Mouse (Mus musculus) midbrain, embryonic 16.5 days (tissue): ENCODE results near the gene Btbd3. TPM values are rescaled to one million over a fixed set of nuclear protein-coding genes. Genes with fewer than 3 reads are reported as not detected.

Experiments
- ATAC-seq: fragments of 200-750 bp; cut with Nextera tagmentation; 2 replicates; pipeline ENCODE4 v1.8.0; 2017; ENCODE audit warnings: moderate TSS enrichment
- H3K27ac ChIP-seq: fragments of 300-500 bp; sonication (generic); 2 replicates; pipeline ENCODE4 v1.5.1; 2014; ENCODE audit warnings: mild to moderate bottlenecking, low read length, mixed read lengths
- H3K27me3 ChIP-seq: fragments of 300-500 bp; sonication (generic); 2 replicates; pipeline ENCODE4 v1.6.1; 2014; ENCODE audit warnings: low read depth, low read length, mixed read lengths; ENCODE audit not compliant: control insufficient read depth, insufficient read depth
- H3K36me3 ChIP-seq: fragments of 300-500 bp; sonication (generic); 2 replicates; pipeline ENCODE4 v1.6.1; 2014; ENCODE audit warnings: mild to moderate bottlenecking, low read length, moderate library complexity, mixed read lengths; ENCODE audit not compliant: control insufficient read depth, insufficient read depth
- H3K4me1 ChIP-seq: fragments of 300-500 bp; sonication (generic); 2 replicates; pipeline ENCODE4 v1.6.1; 2014; ENCODE audit warnings: mild to moderate bottlenecking, low read length, mixed read lengths; ENCODE audit not compliant: control insufficient read depth, insufficient read depth
- H3K4me2 ChIP-seq: fragments of 300-500 bp; sonication (generic); 2 replicates; pipeline ENCODE4 v1.6.1; 2014; ENCODE audit warnings: mild to moderate bottlenecking, low read length, mixed read lengths
- H3K4me3 ChIP-seq: fragments of 300-500 bp; sonication (generic); 2 replicates; pipeline ENCODE4 v1.5.1; 2014; ENCODE audit warnings: low read depth, mild to moderate bottlenecking, low read length, moderate library complexity, mixed read lengths
- H3K9ac ChIP-seq: fragments of 300-500 bp; sonication (generic); 2 replicates; pipeline ENCODE4 v1.6.1; 2014; ENCODE audit warnings: low read depth, low read length, mixed read lengths
- H3K9me3 ChIP-seq: fragments of 300-500 bp; sonication (generic); replicated peaks from 2 replicates; pipeline ENCODE4 v1.6.1; 2014; ENCODE audit warnings: mild to moderate bottlenecking, low read length, mixed read lengths; ENCODE audit not compliant: control insufficient read depth, poor library complexity, severe bottlenecking
- WGBS: fragments of 180-500 bp; shearing (Covaris S2); extraction: QIAGEN DNeasy Blood & Tissue Kit; methylation state at CpG from one replicate; pipeline ENCODE4 v1.1.7; 2014; 5-methylcytosine and 5-hydroxymethylcytosine counted together
- polyA plus RNA-seq: library from polyadenylated mRNA; unstranded; fragments of >200 nt; fragmentation: Nextera tagmentation; extraction: Ambion mirVana; gene quantifications from 2 replicates; pipeline ENCODE4 v1.2.1, GENCODE M21; 2015

Gene Btbd3
- polyA plus RNA-seq, 1 experiment from 2014 or later: 45.0 TPM

DNA sequence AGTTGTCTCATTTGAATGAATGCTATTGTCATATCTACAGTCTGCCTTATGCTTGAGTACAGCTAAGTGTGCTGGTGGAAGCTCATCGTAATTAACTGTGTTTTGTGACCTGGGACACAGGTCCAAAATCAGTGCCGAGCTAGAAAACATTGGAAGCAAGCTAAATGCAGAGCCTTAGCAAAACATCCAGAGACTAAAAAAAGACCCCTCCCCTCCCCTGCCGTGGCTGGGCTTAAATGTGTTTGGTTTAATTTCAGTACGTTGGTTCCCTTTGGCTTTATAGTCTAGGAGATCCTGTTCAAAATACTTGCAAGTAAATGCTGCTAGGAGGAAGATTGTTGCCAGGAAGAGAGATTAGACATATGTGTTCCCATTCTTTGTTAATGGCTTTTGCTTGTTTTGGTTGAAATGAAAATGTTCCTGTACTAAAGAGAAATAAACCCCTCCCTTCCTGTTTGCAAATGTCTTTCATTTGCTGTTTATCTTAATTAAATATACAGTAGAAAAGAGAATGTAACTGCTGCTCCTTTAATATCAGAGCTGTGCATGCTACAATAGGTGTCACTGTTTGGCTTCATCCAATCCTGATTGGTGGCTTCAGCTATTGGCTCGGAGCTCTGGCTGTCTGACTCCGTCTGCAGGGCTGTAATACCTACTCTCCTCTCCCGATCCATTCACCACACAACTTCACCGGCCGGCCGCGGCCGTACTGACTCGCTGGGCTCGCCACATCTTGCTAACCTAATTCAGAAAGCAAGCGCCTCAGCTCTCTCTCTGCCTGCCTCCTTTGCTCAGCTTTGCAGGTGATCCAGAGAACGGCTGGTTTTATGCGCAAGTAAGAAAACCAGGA, 21.7 kb downstream of the Btbd3 start:
- H3K4me1 ChIP-seq: peaks cover 34% of the 10 kb centered on the region
- H3K4me3 ChIP-seq: peak overlapping the region; percentile 45
- peak overlapping the region; percentile 61 for H3K9ac ChIP-seq
- H3K36me3 ChIP-seq: no peaks in the 10 kb centered on the region; the same call in 1 of the 2 replicates
- peak overlapping the region; percentile 78 for H3K27ac ChIP-seq
- ATAC-seq: peak; percentile 97
- no peaks in the 10 kb centered on the region for H3K9me3 ChIP-seq
- H3K27me3 ChIP-seq: no peaks in the 10 kb centered on the region
- 7% methylated on average over 17 of the region's 17 CpGs for WGBS
- peak overlapping the region; percentile 53 for H3K4me2 ChIP-seq

- ATAC-seq: no peak
- H3K9me3 ChIP-seq: no peaks in the 10 kb centered on the region
- 52% methylated on average over 15 of the region's 15 CpGs for WGBS
- H3K27ac ChIP-seq: peak overlapping the region; percentile 78
- no peaks in the 10 kb centered on the region for H3K27me3 ChIP-seq
- peaks cover 7% of the 10 kb centered on the region for H3K36me3 ChIP-seq
- peak overlapping the region; percentile 45 for H3K4me3 ChIP-seq
- peaks cover 34% of the 10 kb centered on the region for H3K4me1 ChIP-seq
- H3K9ac ChIP-seq: peak overlapping the region; percentile 61
- H3K4me2 ChIP-seq: peak overlapping the region; percentile 53
Measured at GRCm38 (mm10) chr2:138278853-138279640, 22.7 kb downstream of the Btbd3 start.

DNA sequence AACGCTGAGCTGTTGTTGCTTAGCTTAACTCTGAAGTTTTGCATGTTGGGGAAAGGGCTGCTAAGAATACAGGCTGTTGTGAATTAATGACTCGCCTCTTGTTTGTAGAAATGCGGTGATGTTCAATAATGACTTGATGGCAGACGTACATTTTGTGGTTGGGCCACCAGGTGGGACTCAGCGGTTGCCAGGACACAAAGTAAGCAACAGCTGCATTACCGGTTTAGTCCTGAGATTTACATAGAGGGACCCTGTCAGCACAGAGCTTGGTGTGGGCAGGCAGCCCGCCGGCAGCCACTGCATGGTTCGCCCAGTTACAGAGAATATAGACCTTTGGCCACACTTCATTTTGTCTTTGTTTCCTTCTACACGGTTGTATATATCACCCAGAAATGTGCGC, 23.3 kb downstream of the Btbd3 start:
- WGBS: 43% methylated on average over 11 of the region's 11 CpGs
- peak; percentile 40; the same call in 1 of the 2 replicates for ATAC-seq

GRCm38 (mm10) chr2:138280225-138280711, 23.9 kb downstream of the Btbd3 start:
- H3K4me2 ChIP-seq: peak overlapping the region; percentile 53
- ATAC-seq: no peak
- peaks cover 10% of the 10 kb centered on the region for H3K36me3 ChIP-seq
- H3K9ac ChIP-seq: peak overlapping the region; percentile 61
- 54% methylated on average over 17 of the region's 17 CpGs for WGBS
- H3K27me3 ChIP-seq: no peaks in the 10 kb centered on the region
- H3K4me3 ChIP-seq: peak overlapping the region; percentile 45
- H3K9me3 ChIP-seq: no peaks in the 10 kb centered on the region
- H3K27ac ChIP-seq: peak overlapping the region; percentile 78
- H3K4me1 ChIP-seq: peaks cover 34% of the 10 kb centered on the region

More for the DNA sequence above, 23.3 kb downstream of the Btbd3 start:
- Histone ChIP-seq H3K27ac (peak overlapping the region; percentile 78), H3K27me3 (no peaks in the 10 kb centered on the region), H3K9ac (peak overlapping the region; percentile 61), H3K4me3 (peak overlapping the region; percentile 45), H3K36me3 (peaks cover 8% of the 10 kb centered on the region), H3K4me1 (peaks cover 34% of the 10 kb centered on the region), H3K4me2 (peak overlapping the region; percentile 53), H3K9me3 (no peaks in the 10 kb centered on the region)

GRCm38 (mm10) chr2:138281550-138282201, 25.3 kb downstream of the Btbd3 start:
- Histone ChIP-seq H3K27me3 (no peaks in the 10 kb centered on the region), H3K36me3 (peaks cover 12% of the 10 kb centered on the region), H3K4me3 (peak overlapping the region; percentile 24), H3K27ac (no peak overlapping the region), H3K4me1 (peaks cover 32% of the 10 kb centered on the region), H3K4me2 (peak overlapping the region; percentile 49), H3K9ac (peak overlapping the region; percentile 30; the same call in 1 of the 2 replicates), H3K9me3 (no peaks in the 10 kb centered on the region)
- WGBS: 86% methylated on average over 10 of the region's 10 CpGs
- ATAC-seq: no peak

- peaks cover 20% of the 10 kb centered on the region for H3K4me1 ChIP-seq
- H3K4me2 ChIP-seq: 0 out of 2 replicates have a peak overlapping the region, but pooled peaks have one; percentile 14
- H3K27ac ChIP-seq: no peak overlapping the region
- H3K9ac ChIP-seq: no peak overlapping the region
- WGBS: 96% methylated on average over 12 of the region's 12 CpGs
- H3K36me3 ChIP-seq: peaks cover 12% of the 10 kb centered on the region
- H3K4me3 ChIP-seq: no peak overlapping the region
- H3K27me3 ChIP-seq: no peaks in the 10 kb centered on the region
- H3K9me3 ChIP-seq: no peaks in the 10 kb centered on the region
- ATAC-seq: no peak
Measured at GRCm38 (mm10) chr2:138283372-138283771, 27.0 kb downstream of the Btbd3 start.

DNA sequence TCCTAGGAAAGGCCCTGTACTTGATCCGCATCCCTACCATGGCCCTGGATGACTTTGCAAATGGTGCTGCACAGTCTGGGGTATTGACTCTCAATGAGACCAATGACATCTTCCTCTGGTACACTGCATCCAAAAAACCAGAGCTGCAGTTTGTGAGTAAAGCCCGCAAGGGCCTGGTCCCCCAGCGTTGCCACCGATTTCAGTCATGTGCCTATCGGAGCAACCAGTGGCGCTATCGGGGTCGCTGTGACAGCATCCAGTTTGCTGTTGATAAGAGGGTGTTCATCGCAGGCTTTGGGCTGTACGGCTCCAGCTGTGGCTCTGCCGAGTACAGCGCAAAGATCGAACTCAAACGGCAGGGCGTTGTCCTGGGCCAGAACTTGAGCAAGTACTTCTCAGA, 27.5 kb downstream of the Btbd3 start:
- Histone ChIP-seq H3K9me3 (no peaks in the 10 kb centered on the region), H3K27ac (no peak overlapping the region), H3K4me1 (peaks cover 17% of the 10 kb centered on the region), H3K9ac (no peak overlapping the region), H3K27me3 (no peaks in the 10 kb centered on the region), H3K4me3 (no peak overlapping the region), H3K36me3 (peaks cover 12% of the 10 kb centered on the region), H3K4me2 (no peak overlapping the region)
- WGBS: 97% methylated on average over 15 of the region's 15 CpGs
- ATAC-seq: no peak

DNA sequence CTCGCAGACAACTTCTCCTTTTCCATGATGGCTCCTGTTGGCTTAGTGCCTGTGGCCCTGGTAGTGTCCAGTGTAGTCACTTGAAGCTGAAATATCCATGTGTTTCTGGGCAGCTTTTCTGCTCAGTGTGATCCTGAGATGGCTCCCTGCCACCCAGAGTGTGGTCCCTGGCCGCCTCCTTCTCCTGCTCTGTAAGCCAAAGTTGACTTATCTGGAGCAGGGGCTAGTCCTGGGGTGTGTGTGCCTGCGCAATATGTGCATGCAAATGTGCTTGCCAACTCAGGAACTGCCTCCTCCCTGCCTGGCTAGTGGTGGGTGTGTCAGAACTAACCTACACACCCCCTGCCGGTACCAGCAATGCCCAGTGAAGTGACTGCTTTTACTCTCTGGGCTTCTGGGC, 29.4 kb downstream of the Btbd3 start:
- Histone ChIP-seq H3K27ac (no peak overlapping the region), H3K4me3 (no peak overlapping the region), H3K27me3 (no peaks in the 10 kb centered on the region), H3K4me1 (peaks cover 4% of the 10 kb centered on the region; the same call in 1 of the 2 replicates), H3K4me2 (no peak overlapping the region), H3K36me3 (peaks cover 12% of the 10 kb centered on the region), H3K9me3 (no peaks in the 10 kb centered on the region), H3K9ac (no peak overlapping the region)
- 97% methylated on average over 4 of the region's 4 CpGs for WGBS
- ATAC-seq: 0 out of 2 replicates have a peak, but pooled peaks have one; percentile 37
